Mouse (Mus musculus): ENCODE measurements around the gene Gapdh.
A peak's percentile ranks its signal among the peaks of the same experiment; 100 is the strongest.
"Not testable (repeated sequence)": the region's sequence is repeated elsewhere in the genome, so short reads cannot be mapped to it uniquely, and the experiment has no call there.

The Gapdh gene

DNA sequence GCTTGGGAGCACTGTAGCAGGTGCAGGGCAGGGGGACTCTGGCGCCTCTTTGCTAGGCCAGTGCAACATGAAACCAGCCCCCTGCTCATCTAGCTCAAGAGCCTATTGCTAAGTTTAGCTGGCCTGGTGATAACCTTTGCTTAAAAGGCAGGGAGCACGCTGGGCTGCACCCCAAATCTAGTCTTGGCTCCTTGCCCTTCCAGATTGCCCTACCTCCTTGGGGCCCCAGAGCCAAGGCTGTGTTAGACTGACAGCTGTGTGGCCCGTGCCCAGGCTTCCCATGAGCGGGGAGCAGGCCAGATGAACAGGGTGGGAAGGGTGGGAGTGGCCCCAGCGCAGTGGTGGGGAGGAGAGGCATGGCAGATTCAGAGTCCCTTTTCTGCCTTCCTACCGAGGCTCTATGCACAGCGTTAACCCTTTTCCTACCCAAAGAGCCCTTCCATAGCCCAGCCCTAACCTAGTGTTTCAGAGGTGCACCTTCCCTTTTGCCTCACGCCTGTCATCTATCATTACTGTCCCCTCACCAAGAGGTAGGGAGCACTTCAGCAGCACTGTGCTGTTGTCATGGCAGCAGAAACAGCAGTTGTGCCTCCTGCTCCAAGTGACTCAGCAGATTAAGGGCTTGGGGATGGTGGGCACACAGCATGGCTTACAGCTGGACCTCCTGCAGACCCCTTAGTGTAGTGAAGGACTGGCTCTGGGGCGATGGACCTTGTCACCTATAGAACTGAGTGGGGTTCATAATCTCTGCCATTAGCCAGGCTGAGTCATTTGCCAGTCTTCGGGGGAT is 789 bp upstream of the Gapdh start:
- peak; percentile 36 for DNase-seq

DNA sequence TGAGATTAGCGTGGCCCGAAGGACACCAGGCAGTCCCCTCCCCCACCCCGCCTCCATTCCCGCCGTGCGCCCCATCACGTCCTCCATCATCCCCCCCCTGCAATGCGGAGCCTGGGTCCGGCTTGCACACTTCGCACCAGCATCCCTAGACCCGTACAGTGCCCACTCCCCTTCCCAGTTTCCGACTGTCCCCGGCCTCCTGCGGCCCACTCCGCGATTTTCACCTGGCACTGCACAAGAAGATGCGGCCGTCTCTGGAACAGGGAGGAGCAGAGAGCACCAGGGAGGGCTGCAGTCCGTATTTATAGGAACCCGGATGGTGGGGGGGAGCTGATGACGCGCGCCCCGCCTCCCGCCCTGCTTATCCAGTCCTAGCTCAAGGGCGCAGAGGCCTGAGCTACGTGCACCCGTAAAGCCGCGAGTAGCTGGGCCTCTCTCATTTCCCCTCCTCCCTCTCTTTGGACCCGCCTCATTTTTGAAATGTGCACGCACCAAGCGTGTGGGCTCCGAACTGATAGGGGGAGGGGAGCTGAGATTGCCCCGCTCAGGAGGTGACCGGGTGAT is 857 bp downstream of the Gapdh start:
- peak; percentile 94 for DNase-seq

DNA sequence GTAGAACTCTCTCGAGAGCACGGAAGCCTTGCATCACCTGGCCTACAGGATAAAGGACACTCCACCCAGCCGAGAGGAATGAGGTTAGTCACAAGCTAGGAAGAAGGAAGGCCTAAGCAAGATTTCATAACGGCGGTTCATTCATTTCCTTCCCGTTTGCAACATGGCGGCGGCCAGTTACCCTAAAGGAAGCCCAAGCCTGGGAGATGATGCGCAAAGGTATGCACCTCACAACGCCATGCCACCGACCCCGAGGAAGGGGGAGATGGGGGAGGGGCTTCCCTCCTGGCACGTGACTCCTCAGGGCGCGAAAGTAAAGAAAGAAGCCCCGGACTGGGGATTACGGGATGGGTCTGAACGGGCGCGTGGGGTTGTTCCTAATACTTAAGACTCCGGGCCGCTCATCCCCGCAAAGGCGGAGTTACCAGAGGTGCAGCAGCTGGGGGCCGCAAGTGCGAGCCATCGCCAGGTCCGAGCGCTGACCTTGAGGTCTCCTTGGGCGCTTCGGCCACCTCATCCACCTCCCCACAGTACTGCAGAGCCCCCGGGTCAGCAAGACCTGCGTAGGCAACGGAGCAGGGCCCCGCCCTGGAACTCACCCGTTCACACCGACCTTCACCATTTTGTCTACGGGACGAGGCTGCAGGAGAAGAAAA is 1.5 kb downstream of the Gapdh start:
- DNase-seq: peak; percentile 68

DNA sequence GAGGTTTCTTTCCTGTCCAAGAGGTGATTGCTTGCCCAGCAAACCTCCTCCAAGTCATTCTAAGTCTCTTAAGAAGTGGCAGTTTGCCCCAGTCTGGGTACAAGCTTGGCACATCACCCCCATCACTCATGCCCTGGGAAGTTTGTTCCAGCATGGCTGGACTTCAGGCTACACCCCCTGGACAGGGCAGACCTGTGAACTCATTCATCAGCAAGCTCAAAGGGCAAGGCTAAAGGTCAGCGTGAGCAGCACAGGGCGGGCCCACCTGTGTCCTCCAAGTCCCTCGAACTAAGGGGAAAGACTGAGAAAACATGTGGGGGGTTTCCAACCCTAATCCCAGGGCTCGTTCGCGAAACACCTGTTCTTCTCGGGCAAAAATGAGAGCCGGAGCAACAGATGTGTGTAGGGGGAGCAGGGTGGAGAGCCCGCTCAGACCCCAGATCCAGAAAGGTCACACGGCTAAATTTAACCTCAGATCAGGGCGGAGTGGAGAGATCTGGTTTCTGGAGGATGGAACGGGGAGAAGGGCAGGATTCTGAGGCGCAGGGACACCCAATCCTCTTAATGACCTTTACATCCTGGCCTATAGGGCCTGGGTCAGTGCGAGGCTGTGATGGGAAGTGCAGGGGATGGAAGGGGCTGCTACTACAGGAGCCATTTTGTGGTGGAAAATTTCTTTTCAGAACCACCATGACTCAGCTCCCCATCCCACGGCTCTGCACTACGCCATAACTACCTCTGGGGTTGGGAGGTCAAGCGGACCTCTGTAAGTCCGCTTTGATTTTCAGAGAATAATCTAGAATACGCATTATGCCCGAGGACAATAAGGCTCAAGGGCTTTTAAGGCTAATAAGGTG is 2.2 kb downstream of the Gapdh start:
- no peak for DNase-seq

DNA sequence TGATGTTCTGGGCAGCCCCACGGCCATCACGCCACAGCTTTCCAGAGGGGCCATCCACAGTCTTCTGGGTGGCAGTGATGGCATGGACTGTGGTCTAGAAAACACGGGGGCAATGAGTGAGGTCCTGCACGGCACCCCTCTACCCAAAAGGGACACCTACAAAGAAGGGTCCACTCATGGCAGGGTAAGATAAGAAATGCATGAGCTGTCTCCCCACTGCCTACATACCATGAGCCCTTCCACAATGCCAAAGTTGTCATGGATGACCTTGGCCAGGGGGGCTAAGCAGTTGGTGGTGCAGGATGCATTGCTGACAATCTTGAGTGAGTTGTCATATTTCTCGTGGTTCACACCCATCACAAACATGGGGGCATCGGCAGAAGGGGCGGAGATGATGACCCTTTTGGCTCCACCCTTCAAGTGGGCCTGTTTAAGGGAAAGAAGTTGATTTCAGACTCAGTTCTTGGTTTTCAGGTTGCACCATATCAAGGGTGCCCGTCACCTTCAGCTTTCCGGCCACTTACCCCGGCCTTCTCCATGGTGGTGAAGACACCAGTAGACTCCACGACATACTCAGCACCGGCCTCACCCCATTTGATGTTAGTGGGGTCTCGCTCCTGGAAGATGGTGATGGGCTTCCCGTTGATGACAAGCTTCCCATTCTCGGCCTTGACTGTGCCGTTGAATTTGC is 3.5 kb downstream of the Gapdh start:
- not testable (repeated sequence) for DNase-seq

DNA sequence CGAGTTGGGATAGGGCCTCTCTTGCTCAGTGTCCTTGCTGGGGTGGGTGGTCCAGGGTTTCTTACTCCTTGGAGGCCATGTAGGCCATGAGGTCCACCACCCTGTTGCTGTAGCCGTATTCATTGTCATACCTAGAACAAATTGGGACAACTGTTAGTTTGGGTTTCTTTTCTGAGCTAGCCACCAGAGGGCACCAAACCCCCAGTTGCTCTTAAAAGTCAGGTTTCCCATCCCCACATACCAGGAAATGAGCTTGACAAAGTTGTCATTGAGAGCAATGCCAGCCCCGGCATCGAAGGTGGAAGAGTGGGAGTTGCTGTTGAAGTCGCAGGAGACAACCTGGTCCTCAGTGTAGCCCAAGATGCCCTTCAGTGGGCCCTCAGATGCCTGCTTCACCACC is 4.3 kb downstream of the Gapdh start:
- peak; percentile 81 for DNase-seq

DNA sequence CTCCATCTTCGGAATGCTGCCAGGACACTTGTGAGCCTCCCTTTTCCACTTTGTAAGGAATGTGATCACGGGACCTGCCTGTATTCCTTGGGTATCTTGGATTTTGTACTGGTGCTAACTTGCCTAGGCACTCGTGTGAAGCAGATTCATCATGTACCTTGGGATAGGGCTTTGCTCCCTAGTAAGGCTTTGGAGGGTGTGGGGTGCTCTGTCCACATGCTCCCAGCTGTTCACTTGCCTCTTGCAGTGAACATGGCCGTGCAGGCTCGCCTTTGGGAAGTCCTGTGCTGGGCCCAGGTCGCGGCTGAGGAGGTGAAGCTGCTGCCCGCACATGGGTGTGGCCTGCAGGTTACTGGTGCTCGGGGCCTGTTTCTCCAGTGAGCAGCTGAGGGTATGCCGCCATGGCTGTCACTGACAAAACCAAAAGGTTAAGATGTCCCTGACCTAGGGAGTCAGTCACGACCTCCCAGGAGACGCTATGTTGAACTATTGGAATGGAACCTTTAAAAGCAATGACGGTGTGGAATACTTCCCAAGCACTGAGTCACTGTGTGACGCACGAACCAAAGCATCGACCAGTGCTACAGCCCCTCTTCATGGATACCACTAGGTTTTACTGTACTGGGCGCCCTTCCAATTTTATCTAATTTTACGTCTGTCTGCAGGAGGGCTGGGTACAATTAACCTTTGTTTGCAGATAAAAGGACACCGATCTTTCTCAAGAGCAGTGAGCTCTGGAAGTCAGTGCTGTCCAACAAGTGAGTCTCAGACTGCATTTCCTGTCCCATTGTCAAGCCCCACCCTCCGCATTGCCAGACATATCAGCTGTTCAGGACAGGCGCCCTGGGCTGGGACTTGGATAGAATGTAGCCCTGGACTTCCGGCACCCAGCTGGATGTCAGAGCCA is 5.2 kb downstream of the Gapdh start:
- peak; percentile 31 for DNase-seq

DNA sequence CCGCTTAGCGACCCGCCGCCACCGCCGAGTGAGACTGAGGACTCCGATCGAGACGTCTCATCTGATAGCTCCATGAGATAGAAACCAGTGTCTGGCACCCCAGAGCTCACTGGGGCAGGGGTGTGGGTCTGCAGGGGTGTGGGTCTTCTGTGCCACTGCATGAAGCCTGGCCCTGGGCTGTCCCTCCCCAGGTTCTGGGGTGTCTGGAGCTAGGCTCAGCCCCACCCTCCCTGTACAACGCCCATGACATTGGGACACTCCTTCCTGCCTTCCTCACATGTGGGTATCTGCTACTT is 5.8 kb downstream of the Gapdh start:
- DNase-seq: no peak

DNA sequence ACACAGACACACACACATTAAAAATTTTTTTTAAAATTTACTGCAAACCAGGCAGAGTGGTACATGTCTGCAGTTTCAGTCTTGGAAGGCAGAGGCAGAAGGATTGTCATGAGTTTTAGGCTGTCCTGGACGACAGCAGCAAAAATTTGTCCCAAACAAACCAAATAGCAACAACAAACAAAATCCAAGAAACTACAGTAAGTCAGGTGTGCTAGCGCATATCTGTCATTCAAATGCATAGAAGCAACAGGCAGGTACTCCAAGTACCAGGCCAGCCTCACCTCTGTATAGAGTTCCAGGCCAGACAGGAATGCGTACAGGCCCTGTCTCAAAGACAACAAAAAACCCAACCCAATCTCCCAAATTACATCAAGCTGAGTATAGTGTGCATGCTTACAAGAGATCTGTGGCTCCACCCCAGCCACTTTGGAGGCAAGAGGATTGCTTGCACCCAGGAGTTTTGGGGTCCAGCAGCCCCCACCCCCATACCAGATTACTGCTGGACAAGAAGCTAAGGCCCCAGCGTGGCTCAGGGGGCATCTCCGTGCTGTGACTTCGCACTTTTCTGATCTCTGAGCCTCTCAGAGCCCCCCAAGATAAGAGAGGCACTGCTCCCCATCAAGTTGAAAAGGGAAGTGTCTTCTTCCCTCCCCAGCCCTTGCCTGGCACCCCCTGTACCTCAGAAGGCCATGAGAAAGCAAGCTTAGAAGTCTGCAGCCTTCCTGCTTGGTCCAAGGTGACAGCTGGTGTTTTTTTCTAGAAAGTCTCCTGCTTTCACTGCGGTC is 6.3 kb downstream of the Gapdh start:
- DNase-seq: no peak

DNA sequence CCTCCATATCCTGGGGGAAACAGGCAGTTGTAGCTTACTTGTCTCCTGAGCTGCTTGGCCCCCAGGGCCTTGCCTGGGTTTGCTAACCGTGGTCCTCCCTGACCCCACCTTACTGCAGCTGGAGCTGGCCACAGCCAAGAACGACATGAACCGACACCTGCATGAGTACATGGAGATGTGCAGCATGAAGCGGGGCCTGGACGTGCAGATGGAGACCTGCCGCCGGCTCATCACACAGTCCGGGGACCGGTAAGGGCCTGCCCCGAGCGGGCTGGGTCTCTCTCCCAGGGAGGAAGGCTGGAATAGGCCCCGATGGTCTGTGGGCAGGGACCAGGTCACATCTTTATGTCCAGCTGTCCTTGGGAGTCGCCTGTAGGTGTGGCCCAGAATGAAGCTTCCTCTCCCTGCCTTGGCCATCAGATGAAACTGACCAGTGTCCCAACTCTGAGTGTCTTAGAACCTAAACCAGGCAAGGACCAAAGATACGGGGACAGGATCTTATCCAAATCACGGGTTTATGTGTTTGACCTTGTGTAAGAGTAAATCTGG is 7.2 kb downstream of the Gapdh start:
- DNase-seq: no peak

DNA sequence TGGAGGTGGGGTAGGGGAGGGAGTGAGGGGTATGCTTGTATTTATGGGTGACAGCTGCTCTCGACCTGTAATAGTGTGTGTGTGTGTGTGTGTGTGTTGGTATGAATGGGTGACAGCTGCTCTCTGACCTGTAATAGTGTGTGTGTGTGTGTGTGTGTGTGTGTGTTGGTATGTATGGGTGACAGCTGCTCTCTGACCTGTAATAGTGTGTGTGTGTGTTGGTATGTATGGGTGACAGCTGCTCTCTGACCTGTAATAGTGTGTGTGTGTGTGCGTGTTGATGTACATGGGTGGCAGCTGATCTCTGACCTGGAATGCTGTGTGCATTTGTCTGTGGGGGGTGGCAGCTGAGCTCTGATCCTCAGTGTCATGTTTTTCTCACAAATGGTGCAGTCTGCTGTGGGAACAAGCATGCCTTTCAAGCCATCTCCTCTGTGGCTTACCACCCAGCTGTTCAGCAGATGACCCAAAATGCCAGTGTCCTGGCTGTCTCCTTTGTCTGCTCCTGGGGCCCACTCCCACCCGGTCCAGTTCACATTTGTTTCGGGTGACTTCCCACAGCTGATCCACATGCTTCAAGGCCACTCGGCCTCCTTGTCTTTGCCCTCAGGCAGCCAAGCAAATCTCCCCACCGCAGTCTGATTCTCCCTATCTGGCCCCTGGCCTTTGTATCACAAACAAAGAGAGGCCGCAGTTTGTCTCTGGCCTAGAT is 9.2 kb downstream of the Gapdh start:
- DNase-seq: no peak

DNA sequence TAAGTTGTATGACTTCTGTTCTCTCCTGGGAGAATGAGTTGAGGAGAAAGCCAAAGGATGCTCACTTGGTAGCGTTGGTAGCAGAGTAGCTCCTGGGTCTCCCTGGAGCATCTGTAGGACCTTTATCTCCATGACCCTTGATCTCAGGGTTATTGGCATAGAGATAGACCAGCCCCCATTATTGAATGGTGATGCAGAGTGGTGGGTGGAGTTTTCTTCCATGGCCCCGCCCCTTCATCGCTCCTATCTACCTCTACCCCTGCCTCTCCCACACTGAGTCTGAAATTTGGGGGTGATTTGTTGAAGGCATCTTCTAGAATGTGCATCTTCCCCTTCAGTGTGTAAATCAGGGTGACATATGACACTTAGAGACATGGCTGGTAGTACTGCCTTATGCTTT is 9.8 kb downstream of the Gapdh start:
- no peak for DNase-seq

DNA sequence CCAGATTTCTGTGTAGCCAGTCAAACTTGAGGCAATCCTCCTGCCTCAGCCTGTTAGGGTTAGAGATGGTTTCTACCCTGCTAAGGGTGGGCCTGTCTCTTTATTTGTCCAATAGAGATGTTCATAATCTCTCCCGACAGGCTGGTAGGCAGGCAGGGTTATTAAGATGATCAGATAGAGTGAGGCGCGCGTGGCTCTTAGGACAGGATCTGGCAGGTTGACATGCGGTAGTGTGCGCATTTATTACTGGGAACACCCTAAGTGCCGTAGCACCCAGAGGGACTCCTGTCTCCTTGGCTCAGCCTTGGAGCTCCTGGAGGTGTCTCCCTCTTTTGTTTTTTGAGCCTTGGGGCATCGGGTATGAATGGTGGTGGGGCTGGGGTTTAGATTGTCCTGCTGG is 11.0 kb downstream of the Gapdh start:
- DNase-seq: no peak

DNA sequence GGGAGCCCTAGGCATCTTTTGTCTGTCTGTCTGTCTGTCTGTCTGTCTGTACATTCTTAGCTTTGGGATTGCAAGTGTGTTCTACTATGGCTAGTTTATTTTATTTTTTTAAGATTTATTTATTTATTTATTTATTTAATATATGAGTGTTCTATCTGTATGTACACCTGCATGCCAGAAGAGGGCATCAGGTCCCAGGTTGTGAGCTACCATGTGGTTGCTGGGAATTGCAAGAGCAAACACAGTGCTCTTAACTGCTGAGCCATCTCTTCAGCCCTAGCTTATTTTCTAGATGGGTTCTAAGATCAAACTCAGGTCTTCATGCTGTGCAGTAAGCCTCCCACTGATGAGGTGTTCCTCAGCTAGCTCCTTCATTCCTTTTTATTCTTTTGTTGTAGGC is 11.7 kb downstream of the Gapdh start:
- no peak for DNase-seq

DNA sequence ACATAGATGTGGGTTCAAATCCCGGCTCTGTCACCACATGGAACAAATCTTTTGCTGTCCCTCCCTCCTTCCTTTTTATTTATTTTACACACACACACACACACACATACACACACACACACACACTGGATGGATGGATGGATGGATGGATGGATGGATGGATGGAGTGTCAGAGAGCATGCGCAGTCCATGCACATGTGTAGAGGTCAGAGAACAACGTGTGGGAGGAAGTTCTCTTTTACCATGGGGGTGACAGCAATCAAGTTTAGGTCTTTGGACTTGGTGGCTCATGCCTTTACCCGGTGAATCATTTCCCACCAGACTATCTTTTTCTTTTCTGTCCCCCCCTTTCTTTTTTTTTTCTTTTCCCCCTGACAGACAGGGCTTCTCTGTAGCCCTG is 12.6 kb downstream of the Gapdh start:
- no peak for DNase-seq

DNA sequence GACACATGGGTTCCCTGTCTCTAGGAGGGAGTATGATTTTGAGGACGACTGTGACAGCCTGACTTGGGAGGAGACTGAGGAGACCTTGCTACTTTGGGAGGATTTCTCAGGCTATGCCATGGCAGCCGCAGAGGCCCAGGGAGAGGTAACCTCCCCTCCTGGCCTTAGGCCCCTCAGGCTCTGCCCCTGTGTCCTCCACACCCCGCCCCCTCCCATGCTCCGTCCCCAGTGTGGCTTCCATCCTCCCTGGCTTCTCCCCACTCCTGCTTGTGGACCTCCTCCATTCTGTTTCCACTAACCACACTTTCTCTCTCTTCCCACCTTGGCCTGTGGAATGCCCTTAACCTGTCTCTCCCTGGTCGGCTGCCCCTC is 13.3 kb downstream of the Gapdh start:
- no peak for DNase-seq

DNA sequence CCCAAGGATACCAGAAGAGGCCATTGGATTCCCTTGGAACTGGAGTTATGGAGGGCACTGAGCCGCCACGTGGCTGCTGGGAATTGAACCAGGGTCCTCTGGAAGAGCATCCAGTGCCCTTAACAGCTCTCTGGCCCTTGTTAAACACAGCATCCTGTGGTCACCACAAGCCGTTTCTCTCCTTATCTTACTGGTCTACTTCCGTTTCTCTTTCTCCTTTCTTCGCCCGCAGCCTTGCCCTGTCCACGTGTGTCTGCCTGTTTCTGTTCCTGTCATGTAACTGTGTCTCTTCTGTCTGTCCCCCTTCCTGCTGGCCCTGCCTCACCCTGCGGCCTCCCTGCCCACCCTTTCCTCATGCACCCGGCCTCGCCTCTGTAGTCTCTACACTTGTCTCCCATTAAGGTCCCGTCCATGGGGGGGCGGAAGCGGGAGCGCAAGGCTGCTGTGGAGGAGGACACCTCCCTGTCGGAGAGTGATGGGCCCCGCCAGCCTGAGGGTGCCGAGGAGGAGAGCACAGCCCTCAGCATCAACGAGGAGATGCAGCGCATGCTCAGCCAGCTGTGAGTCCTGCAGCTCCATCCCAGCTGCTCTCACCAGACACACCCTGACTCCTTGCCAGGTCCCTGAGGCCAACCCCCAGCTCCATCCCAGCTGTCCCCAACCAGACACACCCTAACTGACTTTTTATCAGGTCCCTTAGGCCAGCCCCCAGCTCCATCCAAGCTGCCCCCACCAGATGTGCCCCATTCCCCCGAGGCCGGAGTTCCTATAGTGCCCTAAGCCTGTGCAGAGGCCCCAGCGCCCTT is 13.9 kb downstream of the Gapdh start:
- DNase-seq: no peak

DNA sequence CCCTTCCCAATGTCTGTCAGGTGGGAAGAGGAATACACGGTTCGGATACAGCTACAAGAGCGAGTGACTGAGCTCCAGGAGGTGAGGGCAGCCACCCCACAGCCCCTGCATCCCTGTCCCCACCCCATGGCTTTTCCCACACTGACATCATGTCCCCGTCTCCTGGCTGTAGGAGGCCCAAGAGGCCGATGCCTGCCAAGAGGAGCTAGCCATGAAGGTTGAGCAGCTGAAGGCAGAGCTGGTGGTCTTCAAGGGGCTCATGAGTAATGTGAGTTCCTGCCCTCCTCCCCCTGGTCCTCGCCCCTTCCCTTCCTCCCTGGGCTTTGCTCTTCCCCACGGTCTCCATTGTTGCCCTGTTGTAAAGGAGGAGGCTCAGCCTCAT is 16.7 kb downstream of the Gapdh start:
- DNase-seq: no peak

DNA sequence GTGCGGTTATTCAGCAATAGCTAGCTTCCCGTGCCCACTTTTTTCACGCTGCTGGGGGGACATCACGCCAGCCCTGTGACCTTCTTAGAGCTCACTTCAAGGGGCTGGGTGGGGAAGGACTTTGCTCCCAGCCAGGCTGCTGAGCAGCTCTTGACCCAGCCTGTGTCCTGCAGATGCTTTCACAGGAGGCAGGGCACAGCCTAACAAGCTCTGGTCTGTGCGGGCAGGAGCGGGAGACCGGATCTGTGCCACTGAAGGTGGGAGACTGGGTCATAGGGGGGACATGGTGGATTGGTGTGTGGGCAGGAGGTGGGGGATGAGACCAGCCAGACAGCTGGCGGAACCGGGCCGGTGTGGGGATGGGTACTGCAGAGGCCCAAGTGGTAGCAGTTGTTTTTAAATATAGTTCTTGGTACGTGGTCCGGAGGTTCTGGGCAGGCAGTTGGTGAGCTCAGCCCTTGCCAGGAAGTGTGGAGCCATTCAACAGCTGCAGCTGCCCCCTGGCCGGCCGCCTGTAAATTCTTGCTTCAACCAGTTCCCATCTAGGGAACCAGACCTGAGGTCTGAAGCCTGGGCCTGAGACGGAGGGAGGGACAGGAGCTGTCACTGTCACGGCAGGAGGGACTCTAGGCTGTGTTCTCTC is 17.2 kb downstream of the Gapdh start:
- peak; percentile 49 for DNase-seq
